Mouse (Mus musculus): ENCODE data around the gene Smarcal1. TPM values are rescaled to one million over a fixed set of nuclear protein-coding genes. Genes with fewer than 3 reads are reported as not detected.

The Smarcal1 gene
- total RNA-seq, 2 experiments from 2014 or later = 33.7 to 42.6 TPM

Other genes starting within 250 kb of the Smarcal1 start
- gene March4, start 46.3 kb upstream of the Smarcal1 start, total RNA-seq (2021) = under 1 TPM; 0.38 to 0.50 TPM
- not detected for gene Ankar, start 117.3 kb downstream of the Smarcal1 start, total RNA-seq (2021)
- 100 to 1,000 TPM; 932 to 993 TPM for gene Rpl37a, start 128.0 kb downstream of the Smarcal1 start, total RNA-seq (2021)
- gene Igfbp2, start 241.3 kb downstream of the Smarcal1 start, total RNA-seq (2021) = 1 to 10 TPM; 1.2 to 4.1 TPM

Measured in adrenal gland, adult 18-20 months (tissue).